Mouse (Mus musculus) forebrain, embryonic 11.5 days (tissue): ENCODE measurements around the gene Krtcap2. TPM values are rescaled to one million over a fixed set of nuclear protein-coding genes. Genes with fewer than 3 reads are reported as not detected.

Experiments used
- ATAC-seq: fragments of 200-750 bp; cut with Nextera tagmentation; replicated peaks from 2 replicates; pipeline ENCODE4 v1.8.0; 2017; ENCODE audit warnings: moderate TSS enrichment; ENCODE audit not compliant: low FRiP score
- DNase-seq: peaks from one replicate; pipeline ENCODE4 v3.0.0-alpha.2; 2017; ENCODE audit warnings: low spot score
- H3K27ac ChIP-seq: fragments of 300-500 bp; sonication (generic); 2 replicates; pipeline ENCODE4 v1.5.1; 2014; ENCODE audit warnings: low read depth, low read length
- H3K27me3 ChIP-seq: fragments of 300-500 bp; sonication (generic); 2 replicates; pipeline ENCODE4 v1.6.1; 2014; ENCODE audit warnings: mild to moderate bottlenecking, low read length, mixed read lengths; ENCODE audit not compliant: control insufficient read depth, insufficient read depth
- H3K36me3 ChIP-seq: fragments of 300-500 bp; sonication (generic); 2 replicates; pipeline ENCODE4 v1.6.1; 2014; ENCODE audit warnings: mild to moderate bottlenecking, low read length, moderate library complexity, mixed read lengths; ENCODE audit not compliant: control insufficient read depth, insufficient read depth
- H3K4me1 ChIP-seq: fragments of 300-500 bp; sonication (generic); replicated peaks from 2 replicates; pipeline ENCODE4 v1.6.1; 2014; ENCODE audit warnings: low read length, mixed read lengths; ENCODE audit not compliant: control insufficient read depth, insufficient read depth
- H3K4me2 ChIP-seq: fragments of 300-500 bp; sonication (generic); 2 replicates; pipeline ENCODE4 v1.6.1; 2014; ENCODE audit warnings: low read depth, mild to moderate bottlenecking, low read length, moderate library complexity, mixed read lengths; ENCODE audit not compliant: severe bottlenecking
- H3K4me3 ChIP-seq: fragments of 300-500 bp; sonication (generic); 2 replicates; pipeline ENCODE4 v1.5.1; 2014; ENCODE audit warnings: low read depth, low read length
- H3K9ac ChIP-seq: fragments of 300-500 bp; sonication (generic); 2 replicates; pipeline ENCODE4 v1.6.1; 2014; ENCODE audit warnings: low read length
- H3K9me3 ChIP-seq: fragments of 300-500 bp; sonication (generic); 2 replicates; pipeline ENCODE4 v1.6.1; 2016; ENCODE audit warnings: low read length, mixed read lengths; ENCODE audit not compliant: control insufficient read depth
- WGBS: fragments of 180-500 bp; shearing (Covaris S2); extraction: QIAGEN DNeasy Blood & Tissue Kit; methylation state at CpG from one replicate; pipeline ENCODE4 v1.1.7; 2014; 5-methylcytosine and 5-hydroxymethylcytosine counted together
- polyA plus RNA-seq: library from polyadenylated mRNA; unstranded; fragments of >200 nt; fragmentation: Nextera tagmentation; extraction: Ambion mirVana; gene quantifications from 2 replicates; pipeline ENCODE4 v1.2.1, GENCODE M21; 2014

Krtcap2 gene
- polyA plus RNA-seq, 1 experiment from 2014 or later: 252 TPM

DNA sequence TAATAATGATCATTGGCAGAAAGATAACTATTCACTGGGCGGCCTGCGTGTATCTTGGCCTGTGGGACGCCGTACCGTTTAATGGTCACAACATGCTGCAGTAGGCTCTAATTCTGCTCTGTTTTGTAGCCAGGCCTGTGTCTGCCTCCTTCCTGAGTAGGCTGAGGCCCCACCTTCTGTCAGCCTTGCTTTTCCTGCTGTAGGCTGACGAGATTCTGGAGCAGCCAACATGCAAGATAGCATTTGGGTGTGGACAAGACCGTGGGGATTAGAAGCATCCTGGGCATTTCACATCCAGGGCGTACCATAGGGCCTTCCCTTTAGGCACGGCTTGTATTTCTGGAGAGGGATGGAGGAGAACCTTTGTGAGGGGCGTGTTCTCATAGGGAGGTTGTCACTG lies 16.7 kb downstream of the Krtcap2 start:
- 75% methylated on average over 10 of the region's 10 CpGs for WGBS
- no peak overlapping the region for H3K9ac ChIP-seq
- no peaks in the 10 kb centered on the region for H3K36me3 ChIP-seq
- H3K4me2 ChIP-seq: no peak overlapping the region
- H3K27ac ChIP-seq: no peak overlapping the region
- no peaks in the 10 kb centered on the region for H3K27me3 ChIP-seq
- no peak overlapping the region for H3K4me3 ChIP-seq
- no peak for DNase-seq
- peaks cover 5% of the 10 kb centered on the region; the same call in 1 of the 2 replicates for H3K4me1 ChIP-seq
- no peak for ATAC-seq
- H3K9me3 ChIP-seq: no peaks in the 10 kb centered on the region

DNA sequence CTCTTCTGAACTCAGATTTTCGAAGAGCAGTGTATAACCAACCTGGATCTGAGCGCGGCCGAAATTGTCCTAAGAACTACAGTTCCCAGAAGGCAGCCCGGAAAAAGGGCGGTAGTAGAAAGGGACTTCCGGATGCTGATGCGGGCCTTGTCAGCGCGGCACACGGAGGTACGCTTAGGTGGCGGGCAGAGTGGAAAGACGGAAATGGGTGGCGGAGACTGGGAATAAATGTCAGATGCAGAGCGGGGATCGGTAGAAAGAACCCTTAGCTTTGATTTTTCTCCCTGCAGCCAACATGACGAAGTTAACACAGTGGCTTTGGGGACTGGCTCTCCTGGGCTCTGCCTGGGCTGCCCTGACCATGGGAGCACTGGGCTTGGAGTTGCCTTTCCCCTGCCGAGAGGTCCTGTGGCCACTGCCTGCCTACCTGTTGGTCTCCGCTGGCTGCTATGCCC lies 20.7 kb downstream of the Krtcap2 start:
- Histone ChIP-seq H3K4me2 (peak overlapping the region; percentile 92), H3K4me3 (peak overlapping the region; percentile 72), H3K27ac (no peak overlapping the region), H3K9me3 (no peaks in the 10 kb centered on the region), H3K9ac (peak overlapping the region; percentile 87), H3K36me3 (no peaks in the 10 kb centered on the region), H3K4me1 (peaks cover 7% of the 10 kb centered on the region; the same call in 1 of the 2 replicates), H3K27me3 (no peaks in the 10 kb centered on the region)
- ATAC-seq (peak; percentile 87), DNase-seq (peak; percentile 85)
- under 1% methylated on average over 20 of the region's 20 CpGs for WGBS

DNA sequence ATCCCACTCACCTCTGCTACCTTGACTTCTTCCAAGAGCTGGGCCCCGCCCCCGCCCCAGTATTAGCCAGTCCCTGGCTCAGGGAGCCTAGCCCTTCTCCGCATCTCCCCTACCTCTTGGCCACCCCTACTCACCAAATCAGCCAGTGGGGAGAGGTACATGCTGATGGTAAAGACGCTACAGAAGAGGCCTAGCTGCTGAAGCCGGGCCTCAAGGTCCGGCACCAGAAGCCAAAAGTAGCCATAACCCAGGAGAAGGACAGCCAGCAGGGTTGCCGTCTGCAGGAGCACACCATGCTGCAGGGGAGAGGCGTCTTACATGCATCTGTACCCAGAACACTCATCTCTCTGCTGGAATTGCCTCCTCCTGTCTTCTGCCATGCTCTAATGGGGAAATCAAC lies 23.1 kb downstream of the Krtcap2 start:
- DNase-seq (no peak), ATAC-seq (no peak)
- Histone ChIP-seq H3K4me3 (no peak overlapping the region), H3K27ac (no peak overlapping the region), H3K36me3 (no peaks in the 10 kb centered on the region), H3K27me3 (no peaks in the 10 kb centered on the region), H3K9me3 (no peaks in the 10 kb centered on the region), H3K9ac (no peak overlapping the region), H3K4me2 (no peak overlapping the region), H3K4me1 (peaks cover 7% of the 10 kb centered on the region; the same call in 1 of the 2 replicates)
- WGBS: 46% methylated on average over 8 of the region's 8 CpGs

DNA sequence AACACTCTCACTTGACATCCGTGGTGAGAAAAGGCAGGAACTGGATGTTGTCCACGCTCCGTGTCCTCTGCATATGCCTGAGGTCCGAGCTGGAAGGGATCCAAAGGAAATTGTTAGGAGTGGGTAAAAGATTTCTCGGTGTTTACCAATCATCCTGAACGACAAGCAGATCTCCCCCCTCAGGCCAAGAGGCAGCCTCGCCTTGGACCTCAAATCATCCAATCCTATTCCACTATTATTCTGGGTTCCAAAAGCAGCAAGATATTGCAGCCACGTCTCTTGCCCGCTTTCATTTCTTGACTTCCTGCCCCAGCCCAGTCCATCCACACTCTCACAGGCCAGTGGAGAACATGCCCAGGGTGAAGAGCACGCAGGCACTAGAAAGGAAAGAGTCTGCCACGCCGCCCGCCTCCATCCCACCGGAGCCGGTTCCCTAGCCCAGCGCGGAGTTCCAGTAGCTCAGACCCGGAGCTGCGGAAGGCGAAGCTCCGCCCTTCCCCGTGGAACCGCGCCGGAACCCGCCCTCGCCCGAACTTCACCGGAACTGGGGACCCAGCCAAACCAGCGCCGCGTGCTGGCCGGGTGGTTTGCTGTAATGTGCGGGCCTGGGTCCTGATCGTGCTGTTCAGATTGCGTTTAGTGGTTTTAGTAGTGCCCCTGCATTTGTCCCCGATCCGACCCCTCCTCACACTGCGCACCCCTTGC lies 24.4 kb downstream of the Krtcap2 start, which contains the start of gene Slc50a1:
TSS of gene Slc50a1 (minus strand) at position 520 of the 705 bp plus-strand sequence.
- Histone ChIP-seq H3K36me3 (no peaks in the 10 kb centered on the region), H3K4me3 (peak within 1 kb of the TSS; percentile 46), H3K9me3 (no peaks in the 10 kb centered on the region), H3K4me2 (peak within 1 kb of the TSS; percentile 83), H3K9ac (peak within 1 kb of the TSS; percentile 81), H3K27ac (no peak within 1 kb of the TSS), H3K4me1 (peaks cover 7% of the 10 kb centered on the region; the same call in 1 of the 2 replicates), H3K27me3 (no peaks in the 10 kb centered on the region)
- ATAC-seq (peak; percentile 51), DNase-seq (peak; percentile 79)
- 5% methylated on average over 39 of the region's 39 CpGs for WGBS

DNA sequence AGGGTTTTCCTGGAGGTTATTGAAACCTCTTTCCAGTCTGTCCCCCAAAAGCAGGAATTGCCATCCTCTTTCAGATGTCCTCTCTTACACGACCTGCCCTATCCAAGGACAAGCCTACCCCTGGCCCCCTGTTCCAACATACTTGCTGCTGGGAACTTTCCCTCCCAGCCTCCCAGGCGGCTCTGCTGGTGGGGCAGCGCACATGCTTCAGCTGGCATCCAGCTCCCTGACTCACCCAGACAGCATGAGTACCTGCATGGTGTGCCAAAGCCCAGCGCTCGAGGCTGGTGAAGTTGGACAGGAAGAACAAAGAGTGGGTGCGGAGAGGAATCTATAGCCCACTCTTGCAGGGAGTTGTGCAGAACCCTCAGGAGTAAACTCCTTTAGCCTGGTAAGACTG lies 25.1 kb downstream of the Krtcap2 start:
- no peak overlapping the region for H3K27ac ChIP-seq
- DNase-seq (peak; percentile 63), ATAC-seq (no peak)
- no peaks in the 10 kb centered on the region for H3K9me3 ChIP-seq
- peaks cover 7% of the 10 kb centered on the region; the same call in 1 of the 2 replicates for H3K4me1 ChIP-seq
- WGBS: 72% methylated on average over 6 of the region's 6 CpGs
- H3K4me2 ChIP-seq: peak overlapping the region; percentile 83
- H3K4me3 ChIP-seq: no peak overlapping the region
- peak overlapping the region; percentile 81 for H3K9ac ChIP-seq
- H3K36me3 ChIP-seq: no peaks in the 10 kb centered on the region
- no peaks in the 10 kb centered on the region for H3K27me3 ChIP-seq

DNA sequence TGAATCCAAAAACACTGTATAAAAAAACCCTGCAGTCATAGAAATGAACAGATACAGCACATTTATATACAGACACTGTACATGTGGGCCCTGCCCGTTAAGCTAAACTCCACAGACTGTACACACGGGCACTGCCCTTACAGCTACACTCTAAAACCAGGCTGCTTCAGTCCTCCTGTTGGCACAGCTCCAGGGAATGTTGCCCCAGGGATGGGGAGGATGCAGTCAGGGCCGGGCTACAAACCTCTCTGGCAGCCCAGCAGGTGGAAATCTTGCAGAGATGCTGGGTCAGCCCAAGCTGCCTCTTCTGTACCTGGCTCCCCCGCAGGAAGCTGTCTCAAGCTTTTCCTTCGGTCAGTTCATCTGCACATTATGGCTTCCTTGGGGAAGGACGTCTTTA lies 26.0 kb downstream of the Krtcap2 start:
- no peaks in the 10 kb centered on the region for H3K36me3 ChIP-seq

DNA sequence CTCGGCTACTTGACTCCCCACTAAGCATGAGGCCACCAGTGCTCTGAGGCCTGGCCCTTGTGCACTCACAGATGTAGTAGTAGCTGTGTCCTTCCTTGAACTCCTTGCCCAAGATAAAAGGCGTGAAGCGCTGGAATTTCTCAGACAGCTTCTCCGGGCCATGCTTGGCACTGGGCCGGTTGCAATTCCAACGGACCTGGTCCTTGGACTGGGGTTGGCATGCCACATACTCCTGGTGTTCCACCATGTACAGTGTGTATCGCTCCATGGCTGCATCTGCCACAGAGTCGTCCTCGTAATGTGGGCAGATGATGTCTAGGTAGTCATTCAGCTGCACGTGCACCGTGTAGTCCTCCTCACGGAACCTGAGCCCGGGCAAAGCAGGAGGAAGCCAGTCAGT lies 30.3 kb downstream of the Krtcap2 start:
- Histone ChIP-seq H3K27ac (no peak overlapping the region), H3K4me2 (no peak overlapping the region), H3K4me3 (no peak overlapping the region), H3K27me3 (peaks cover 22% of the 10 kb centered on the region), H3K9ac (no peak overlapping the region), H3K9me3 (no peaks in the 10 kb centered on the region), H3K4me1 (peaks cover 14% of the 10 kb centered on the region), H3K36me3 (no peaks in the 10 kb centered on the region)
- no peak for DNase-seq
- ATAC-seq: no peak
- WGBS: 93% methylated on average over 13 of the region's 13 CpGs

More for the DNA sequence above, 26.0 kb downstream of the Krtcap2 start:
- H3K4me1 ChIP-seq: peaks cover 7% of the 10 kb centered on the region; the same call in 1 of the 2 replicates
- DNase-seq (no peak), ATAC-seq (no peak)
- 64% methylated on average over 6 of the region's 6 CpGs for WGBS
- no peaks in the 10 kb centered on the region for H3K9me3 ChIP-seq
- no peak overlapping the region for H3K9ac ChIP-seq
- peaks cover 2% of the 10 kb centered on the region; the same call in 1 of the 2 replicates for H3K27me3 ChIP-seq
- no peak overlapping the region for H3K4me3 ChIP-seq
- no peak overlapping the region for H3K4me2 ChIP-seq
- H3K27ac ChIP-seq: no peak overlapping the region

DNA sequence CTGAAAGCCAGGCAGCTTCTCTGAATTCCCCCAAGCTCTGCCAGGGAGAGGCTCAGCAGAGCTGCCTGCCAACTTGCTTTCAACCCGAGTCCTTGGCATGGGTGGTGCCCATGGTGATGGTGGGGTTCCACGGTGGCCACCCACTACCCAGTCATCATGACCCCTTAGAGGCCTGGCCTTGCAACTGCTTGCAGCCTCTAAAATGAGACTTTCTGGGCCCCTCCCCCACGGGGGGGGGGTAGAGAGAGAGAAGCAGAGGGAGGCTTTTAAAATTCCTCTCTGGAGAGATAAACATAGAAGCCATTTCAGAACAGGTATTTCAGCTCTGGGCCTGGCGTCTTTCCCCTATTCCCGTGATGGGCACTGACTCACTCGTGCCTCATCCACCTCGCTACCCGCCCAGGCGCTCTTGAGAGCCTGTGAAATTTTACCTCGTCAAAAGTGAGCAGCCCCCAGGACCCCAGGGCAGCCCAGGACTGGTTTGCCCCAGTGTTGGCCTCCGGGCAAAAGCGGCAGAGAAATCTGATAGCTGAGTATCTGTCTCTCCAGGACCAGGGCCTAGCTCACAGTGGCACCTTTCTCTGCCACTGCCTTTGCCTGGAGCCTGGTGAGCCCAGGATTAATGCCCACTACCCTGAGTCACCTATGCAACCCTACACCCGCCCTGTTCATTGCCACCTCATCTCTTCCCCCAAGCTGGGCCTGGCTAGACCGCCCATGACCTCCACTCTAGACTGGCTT lies 31.7 kb downstream of the Krtcap2 start:
- ATAC-seq (no peak), DNase-seq (no peak)
- H3K4me3 ChIP-seq: no peak overlapping the region
- H3K9me3 ChIP-seq: no peaks in the 10 kb centered on the region
- H3K9ac ChIP-seq: no peak overlapping the region
- H3K4me2 ChIP-seq: no peak overlapping the region
- H3K27me3 ChIP-seq: peaks cover 30% of the 10 kb centered on the region
- no peak overlapping the region for H3K27ac ChIP-seq
- H3K4me1 ChIP-seq: peaks cover 17% of the 10 kb centered on the region
- WGBS: 54% methylated on average over 14 of the region's 14 CpGs
- no peaks in the 10 kb centered on the region for H3K36me3 ChIP-seq
